In the genomic region with DNA sequence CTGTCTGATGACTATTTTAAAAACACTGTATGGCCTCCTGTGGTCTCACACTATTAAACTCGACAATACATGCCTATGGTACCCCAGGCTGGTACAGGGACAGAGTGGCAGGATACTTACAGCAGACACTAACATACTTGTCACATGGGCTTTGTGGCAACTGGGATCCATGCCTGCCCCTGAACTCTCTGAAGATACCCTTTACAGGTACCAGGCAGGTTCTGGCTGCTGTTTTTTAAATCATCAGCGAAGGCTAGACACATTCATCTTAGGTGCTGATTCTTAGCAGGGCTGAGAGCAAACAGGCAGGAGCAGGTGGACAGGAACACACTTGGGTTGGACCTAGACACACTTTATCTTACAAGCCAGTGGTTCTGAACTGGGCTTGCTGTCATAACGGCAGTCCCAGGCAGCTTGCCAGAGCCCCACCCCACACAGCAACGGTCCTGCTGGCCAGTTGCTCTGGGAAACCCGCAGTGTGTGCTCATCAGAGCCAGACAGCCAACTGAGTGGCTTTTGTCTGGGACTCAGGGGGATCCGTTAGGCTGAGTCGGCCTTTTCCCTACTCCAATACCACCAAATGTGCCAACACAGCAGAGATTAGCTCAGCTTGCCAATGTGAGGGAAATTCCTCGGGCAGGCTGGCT, we compare ENCODE assay signal across 8 mouse cellular contexts. TPM values are rescaled to one million over a fixed set of nuclear protein-coding genes. Genes with fewer than 3 reads are reported as not detected.
DNase-seq lines count a peak whose midpoint lies in the region; ATAC-seq and TF ChIP-seq lines count a peak whose summit lies in the region.

No protein-coding gene starts in this region.

- H3K9ac ChIP-seq in kidney, embryonic 15.5 days: no peak overlapping the region
- no peak overlapping the region for H3K9ac ChIP-seq in hindbrain, embryonic 14.5 days
- H3K9ac ChIP-seq in intestine, postnatal 0 days (ENCODE audit: low read depth, low read length): no peak overlapping the region

- no peaks in the 10 kb centered on the region for H3K4me1 ChIP-seq in kidney, embryonic 15.5 days
- H3K4me1 ChIP-seq in hindbrain, embryonic 14.5 days (replicated peaks; ENCODE audit: control insufficient read depth, insufficient read depth, low read length): no peaks in the 10 kb centered on the region
- no peaks in the 10 kb centered on the region for H3K4me1 ChIP-seq in intestine, postnatal 0 days (replicated peaks; ENCODE audit: control insufficient read depth, insufficient read depth, low read length)

- no peak overlapping the region for H3K4me3 ChIP-seq in kidney, embryonic 15.5 days (replicated peaks)
- no peak overlapping the region for H3K4me3 ChIP-seq in hindbrain, embryonic 14.5 days (replicated peaks; ENCODE audit: low read length)
- no peak overlapping the region for H3K4me3 ChIP-seq in intestine, postnatal 0 days (ENCODE audit: low read depth, low read length)

- no peak for TF ChIP-seq CTCF in intestine, postnatal 0 days (IDR thresholded peaks at IDR 0.05; ENCODE audit: low read depth)

- H3K27me3 ChIP-seq in kidney, embryonic 15.5 days: no peaks in the 10 kb centered on the region
- H3K27me3 ChIP-seq in hindbrain, embryonic 14.5 days (ENCODE audit: control insufficient read depth, insufficient read depth, low read length): no peaks in the 10 kb centered on the region
- H3K27me3 ChIP-seq in intestine, postnatal 0 days (replicated peaks; ENCODE audit: control insufficient read depth, insufficient read depth, low read length): no peaks in the 10 kb centered on the region

- WGBS in kidney, embryonic 15.5 days: 87% methylated on average over 8 of the region's 8 CpGs
- 59% methylated on average over 8 of the region's 8 CpGs for WGBS in hindbrain, embryonic 14.5 days
- 68% methylated on average over 8 of the region's 8 CpGs for WGBS in intestine, postnatal 0 days

- H3K9me3 ChIP-seq in kidney, embryonic 15.5 days (replicated peaks): no peaks in the 10 kb centered on the region
- no peaks in the 10 kb centered on the region for H3K9me3 ChIP-seq in hindbrain, embryonic 14.5 days (ENCODE audit: control insufficient read depth, low read length)
- H3K9me3 ChIP-seq in intestine, postnatal 0 days (ENCODE audit: control insufficient read depth): no peaks in the 10 kb centered on the region

- no peak overlapping the region for H3K27ac ChIP-seq in kidney, embryonic 15.5 days
- no peak overlapping the region; the same call in 1 of the 2 replicates for H3K27ac ChIP-seq in hindbrain, embryonic 14.5 days
- H3K27ac ChIP-seq in intestine, postnatal 0 days (ENCODE audit: low read depth, low read length): no peak overlapping the region

- H3K4me2 ChIP-seq in kidney, embryonic 15.5 days: no peak overlapping the region
- H3K4me2 ChIP-seq in hindbrain, embryonic 14.5 days (replicated peaks): no peak overlapping the region
- H3K4me2 ChIP-seq in intestine, postnatal 0 days (replicated peaks; ENCODE audit: low read depth): no peak overlapping the region

- DNase-seq in kidney, adult 11 months: peak; percentile 63
- peak; percentile 78 for DNase-seq in MN1 (ENCODE audit: low spot score)
- DNase-seq in cerebellum, postnatal 25 days: peak; percentile 20 to 53
- DNase-seq in hindbrain, embryonic 14.5 days (ENCODE audit: low spot score): peak; percentile 53
- peak; percentile 58 for DNase-seq in lung, postnatal 10 days
- DNase-seq in skeletal muscle tissue, adult 2 months (ENCODE audit: low read depth, low spot score): peak; percentile 71

- ATAC-seq in kidney, embryonic 15.5 days (replicated peaks; ENCODE audit: low FRiP score): no peak
- ATAC-seq in hindbrain, embryonic 14.5 days (ENCODE audit: low FRiP score): peak; percentile 87; the same call in 1 of the 2 replicates
- ATAC-seq in intestine, postnatal 0 days: no peak

- peaks cover 84% of the 10 kb centered on the region for H3K36me3 ChIP-seq in kidney, embryonic 15.5 days
- peaks cover 79% of the 10 kb centered on the region for H3K36me3 ChIP-seq in hindbrain, embryonic 14.5 days (replicated peaks; ENCODE audit: control insufficient read depth, insufficient read depth)
- H3K36me3 ChIP-seq in intestine, postnatal 0 days (ENCODE audit: control insufficient read depth, insufficient read depth): peaks cover 66% of the 10 kb centered on the region

RNA-seq across cellular contexts. Expression of a gene that starts 8.2 kb away (rescaled TPM):
- 276 and 287 TPM in 2 replicates for polyA plus RNA-seq in kidney, embryonic 15.5 days (2015; fragmentation: Nextera tagmentation; extraction: Ambion mirVana)
- polyA plus RNA-seq in hindbrain, embryonic 14.5 days (2014; fragmentation: Nextera tagmentation; extraction: Ambion mirVana): 151 and 170 TPM in 2 replicates
- polyA plus RNA-seq in intestine, postnatal 0 days (2015; fragmentation: Nextera tagmentation; extraction: Ambion mirVana): 79.9 and 85.0 TPM in 2 replicates

RNA-seq across cellular contexts. Expression of a gene that starts 42.8 kb away (rescaled TPM):
- 62.3 and 62.9 TPM in 2 replicates for polyA plus RNA-seq in kidney, embryonic 15.5 days (2015; fragmentation: Nextera tagmentation; extraction: Ambion mirVana)
- polyA plus RNA-seq in hindbrain, embryonic 14.5 days (2014; fragmentation: Nextera tagmentation; extraction: Ambion mirVana): 62.4 and 70.5 TPM in 2 replicates
- polyA plus RNA-seq in intestine, postnatal 0 days (2015; fragmentation: Nextera tagmentation; extraction: Ambion mirVana): 19.3 and 21.1 TPM in 2 replicates

RNA-seq across cellular contexts. Expression of a gene that starts 54.1 kb away (rescaled TPM):
- 8.4 and 10.8 TPM in 2 replicates for polyA plus RNA-seq in kidney, embryonic 15.5 days (2015; fragmentation: Nextera tagmentation; extraction: Ambion mirVana)
- polyA plus RNA-seq in hindbrain, embryonic 14.5 days (2014; fragmentation: Nextera tagmentation; extraction: Ambion mirVana): 0.57 and 0.87 TPM in 2 replicates
- 1.0 and 1.3 TPM in 2 replicates for polyA plus RNA-seq in intestine, postnatal 0 days (2015; fragmentation: Nextera tagmentation; extraction: Ambion mirVana)
